Mouse (Mus musculus): ENCODE measurements around the gene Celf2.

DNA sequence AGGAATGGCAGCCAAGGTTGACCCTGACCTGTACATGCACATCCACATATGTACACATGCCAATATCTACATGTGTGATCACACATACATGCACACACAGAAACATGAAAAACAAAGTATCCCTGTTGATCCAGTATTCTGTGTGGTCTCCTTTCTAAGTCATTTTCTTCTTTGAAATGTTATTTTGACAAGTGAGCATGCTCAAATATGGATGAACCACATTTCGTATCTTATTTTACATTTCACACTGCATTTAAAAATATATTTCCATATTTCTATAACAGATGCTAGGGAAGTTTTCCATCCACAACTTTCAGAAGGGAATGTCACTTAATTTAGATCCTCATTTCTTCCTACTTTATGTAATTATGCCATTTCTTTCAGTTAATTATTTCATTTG is 364.5 kb downstream of the Celf2 start:
- TF ChIP-seq CTCF (IDR thresholded peaks at IDR 0.05; ENCODE audit: borderline replicate concordance, insufficient read depth, low read depth, low read length) (no peak), POLR2A (IDR thresholded peaks at IDR 0.05; ENCODE audit: borderline replicate concordance, insufficient read depth, low read length) (no peak)

Data from cerebellum, adult 2 months (tissue).